Mouse (Mus musculus): ENCODE data around the gene Traf3. TPM values are rescaled to one million over a fixed set of nuclear protein-coding genes. Genes with fewer than 3 reads are reported as not detected.

Gene Traf3
- polyA plus RNA-seq, 2 experiments: 2.7 to 2.8 TPM

DNA sequence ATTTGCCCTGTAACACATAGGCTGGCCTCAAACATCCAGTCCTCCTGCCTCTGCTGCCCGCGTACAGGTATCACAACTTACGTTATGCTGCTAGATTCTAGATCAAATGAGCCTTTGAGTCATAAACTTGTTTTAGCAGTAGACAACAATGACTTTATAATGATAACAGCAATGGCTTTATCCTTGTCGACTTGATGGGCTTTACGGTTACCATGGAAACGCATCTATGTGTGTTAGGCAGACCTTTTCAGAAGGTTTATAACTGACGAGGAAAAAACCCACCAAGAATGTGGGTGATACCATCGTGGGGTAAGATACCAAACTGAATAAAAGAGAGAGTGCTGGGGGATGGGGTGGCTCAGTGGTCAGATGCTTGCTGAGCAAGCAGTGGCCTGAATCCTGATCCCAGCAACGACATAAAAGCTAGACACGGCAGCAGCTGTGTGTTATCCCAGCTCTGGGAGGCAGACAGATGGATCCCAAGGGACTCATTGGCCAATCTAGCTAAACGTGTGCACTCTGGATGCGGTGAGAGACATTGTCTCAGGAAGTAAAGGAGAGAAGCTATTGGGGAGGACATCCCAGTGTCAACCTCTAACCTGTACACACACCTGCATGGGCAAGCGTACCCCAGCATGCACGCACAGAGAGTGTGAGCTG lies 41.4 kb upstream of the Traf3 start:
- no peaks in the 10 kb centered on the region for H3K36me3 ChIP-seq (replicated peaks; ENCODE audit: control insufficient read depth, insufficient read depth, low read depth)
- H3K4me3 ChIP-seq (ENCODE audit: insufficient read depth in 1 of 2, low read depth in 2 of 2, low read length in 2 of 2): no peak overlapping the region
- no peak for TF ChIP-seq EP300 (IDR thresholded peaks at IDR 0.05; ENCODE audit: low read depth)
- no peak for TF ChIP-seq CTCF (IDR thresholded peaks at IDR 0.05; ENCODE audit: low read depth)
- H3K27ac ChIP-seq: no peak overlapping the region
- no peaks in the 10 kb centered on the region for H3K4me1 ChIP-seq (replicated peaks; ENCODE audit: control insufficient read depth in 2 of 2, insufficient read depth in 2 of 2, low read length in 1 of 2)
- ATAC-seq (ENCODE audit: insufficient read depth) (no peak), DNase-seq (ENCODE audit: low read depth in 3 of 3, low spot score in 3 of 3) (no peak)
- 77% methylated on average over 14 of the region's 14 CpGs for WGBS (ENCODE audit: insufficient replicate concordance)
- no peaks in the 10 kb centered on the region for H3K9me3 ChIP-seq (ENCODE audit: control insufficient read depth, low read length)
- no peak overlapping the region for H3K4me2 ChIP-seq (ENCODE audit: low read depth)
- no peak overlapping the region for H3K9ac ChIP-seq (replicated peaks)
- no peaks in the 10 kb centered on the region for H3K27me3 ChIP-seq (ENCODE audit: control insufficient read depth, insufficient read depth, low read length)

DNA sequence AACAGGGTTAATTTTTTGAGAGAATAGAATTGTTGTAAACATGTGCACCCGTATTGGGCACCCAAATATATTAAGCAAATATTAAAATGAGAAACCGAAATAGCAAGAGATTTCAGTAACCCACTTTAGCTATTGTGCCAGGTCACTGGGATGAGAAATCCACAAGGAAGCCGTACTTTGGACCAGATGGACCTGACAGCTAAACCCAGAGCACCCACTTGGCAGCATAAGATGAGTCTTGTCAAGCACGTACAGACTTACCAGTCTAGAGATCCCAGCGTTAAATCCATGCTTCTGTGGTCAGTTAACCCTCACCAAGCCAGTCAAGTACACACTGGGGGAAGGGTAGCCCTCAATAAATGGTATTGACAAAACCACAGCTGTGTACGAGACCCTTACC lies 40.5 kb upstream of the Traf3 start:
- ATAC-seq (ENCODE audit: insufficient read depth) (no peak), DNase-seq (ENCODE audit: low read depth in 3 of 3, low spot score in 3 of 3) (no peak)
- 58% methylated on average over 6 of the region's 6 CpGs for WGBS (ENCODE audit: insufficient replicate concordance)

DNA sequence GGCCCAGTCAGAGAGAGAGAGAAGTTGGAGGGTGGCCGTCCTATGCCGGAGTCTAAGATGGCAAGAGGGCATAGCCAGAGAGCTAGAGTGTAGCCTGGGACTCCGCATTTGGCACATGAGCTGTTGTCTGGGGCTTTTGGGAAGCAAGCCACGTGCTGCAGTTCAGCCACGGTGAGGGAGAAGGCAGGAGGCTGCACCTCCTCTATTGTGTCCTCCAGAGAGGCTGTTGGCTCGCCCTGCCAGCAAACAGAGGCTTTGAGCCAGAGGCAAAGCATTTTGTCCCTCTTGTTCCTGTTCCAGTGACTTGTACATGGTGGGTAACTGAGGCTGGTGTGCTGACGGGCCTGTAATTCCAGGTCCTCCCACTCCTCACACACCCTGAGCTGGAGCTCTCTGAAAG lies 32.0 kb upstream of the Traf3 start:
- TF ChIP-seq CTCF (IDR thresholded peaks at IDR 0.05; ENCODE audit: low read depth) (no peak), EP300 (IDR thresholded peaks at IDR 0.05; ENCODE audit: low read depth) (no peak)
- H3K9me3 ChIP-seq (ENCODE audit: control insufficient read depth, low read length): no peaks in the 10 kb centered on the region
- ATAC-seq (ENCODE audit: insufficient read depth) (no peak), DNase-seq (ENCODE audit: low read depth in 3 of 3, low spot score in 3 of 3) (no peak)
- no peak overlapping the region for H3K4me2 ChIP-seq (ENCODE audit: low read depth)
- no peaks in the 10 kb centered on the region for H3K36me3 ChIP-seq (replicated peaks; ENCODE audit: control insufficient read depth, insufficient read depth, low read depth)
- no peak overlapping the region for H3K4me3 ChIP-seq (ENCODE audit: insufficient read depth in 1 of 2, low read depth in 2 of 2, low read length in 2 of 2)
- H3K4me1 ChIP-seq (replicated peaks; ENCODE audit: control insufficient read depth in 2 of 2, insufficient read depth in 2 of 2, low read length in 1 of 2): 0 out of 4 replicates have a peak, but pooled peaks cover 0 to 2% of the 10 kb centered on the region in 2 experiments
- 64% methylated on average over 7 of the region's 7 CpGs for WGBS (ENCODE audit: insufficient replicate concordance)
- no peak overlapping the region for H3K9ac ChIP-seq (replicated peaks)
- H3K27ac ChIP-seq: no peak overlapping the region
- H3K27me3 ChIP-seq (ENCODE audit: control insufficient read depth, insufficient read depth, low read length): no peaks in the 10 kb centered on the region

More for the DNA sequence above, 40.5 kb upstream of the Traf3 start:
- Histone ChIP-seq H3K9ac (replicated peaks) (no peak overlapping the region), H3K4me2 (ENCODE audit: low read depth) (no peak overlapping the region), H3K27ac (no peak overlapping the region), H3K27me3 (ENCODE audit: control insufficient read depth, insufficient read depth, low read length) (no peaks in the 10 kb centered on the region), H3K36me3 (replicated peaks; ENCODE audit: control insufficient read depth, insufficient read depth, low read depth) (no peaks in the 10 kb centered on the region), H3K4me1 (replicated peaks; ENCODE audit: control insufficient read depth in 2 of 2, insufficient read depth in 2 of 2, low read length in 1 of 2) (no peaks in the 10 kb centered on the region), H3K9me3 (ENCODE audit: control insufficient read depth, low read length) (no peaks in the 10 kb centered on the region), H3K4me3 (ENCODE audit: insufficient read depth in 1 of 2, low read depth in 2 of 2, low read length in 2 of 2) (no peak overlapping the region)
- TF ChIP-seq CTCF (IDR thresholded peaks at IDR 0.05; ENCODE audit: low read depth) (no peak), EP300 (IDR thresholded peaks at IDR 0.05; ENCODE audit: low read depth) (no peak)

DNA sequence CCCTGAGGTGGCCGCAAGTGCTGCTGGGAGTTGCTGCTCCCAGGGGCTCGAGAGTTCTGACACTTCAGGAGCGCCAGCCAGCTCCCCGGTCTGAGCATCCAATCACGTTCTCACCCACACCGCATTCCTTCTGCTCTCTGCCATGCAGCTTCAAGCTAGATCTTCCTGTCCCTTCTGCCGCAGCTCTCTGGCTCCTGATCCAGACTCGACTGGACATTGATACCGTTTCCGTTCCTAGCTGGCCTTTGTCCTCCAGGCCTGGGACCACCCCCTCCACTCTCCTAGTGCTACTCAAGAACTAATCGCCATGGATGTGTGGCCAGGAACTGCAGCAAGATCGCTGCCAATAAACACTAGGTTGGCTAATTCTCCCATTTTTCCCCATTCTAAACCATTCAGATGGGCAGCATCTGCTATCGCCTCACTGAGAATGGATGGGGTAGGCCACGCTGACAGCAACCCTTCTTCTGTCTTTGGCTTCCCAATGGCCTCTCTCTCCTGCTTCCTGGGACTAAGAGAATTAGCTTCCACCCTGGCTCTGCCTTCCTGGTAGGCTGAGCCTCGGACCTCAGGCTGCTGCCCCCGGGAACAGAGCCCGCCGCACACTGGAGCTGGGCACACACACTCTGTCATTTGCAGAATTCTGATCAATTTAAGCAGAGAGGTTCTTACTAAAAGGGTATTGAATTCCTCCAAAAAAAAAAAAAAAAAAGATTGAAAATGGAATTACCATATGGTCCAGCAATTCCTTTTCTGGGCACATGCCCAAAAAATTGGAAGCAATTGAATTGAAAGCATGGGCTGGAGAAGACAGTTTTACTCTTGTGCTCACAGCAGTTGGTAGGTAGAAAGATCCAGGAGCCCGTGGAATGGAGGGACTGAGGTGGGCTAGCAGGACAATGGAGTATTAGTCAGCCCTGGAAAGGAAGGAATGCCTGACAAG lies 31.1 kb upstream of the Traf3 start:
- Histone ChIP-seq H3K36me3 (replicated peaks; ENCODE audit: control insufficient read depth, insufficient read depth, low read depth) (no peaks in the 10 kb centered on the region), H3K4me3 (ENCODE audit: insufficient read depth in 1 of 2, low read depth in 2 of 2, low read length in 2 of 2) (no peak overlapping the region), H3K4me1 (replicated peaks; ENCODE audit: control insufficient read depth in 2 of 2, insufficient read depth in 2 of 2, low read length in 1 of 2) (0 out of 4 replicates have a peak, but pooled peaks cover 0 to 2% of the 10 kb centered on the region in 2 experiments), H3K27ac (no peak overlapping the region), H3K4me2 (ENCODE audit: low read depth) (no peak overlapping the region), H3K27me3 (ENCODE audit: control insufficient read depth, insufficient read depth, low read length) (no peaks in the 10 kb centered on the region), H3K9me3 (ENCODE audit: control insufficient read depth, low read length) (no peaks in the 10 kb centered on the region), H3K9ac (replicated peaks) (no peak overlapping the region)
- TF ChIP-seq CTCF (IDR thresholded peaks at IDR 0.05; ENCODE audit: low read depth) (no peak), EP300 (IDR thresholded peaks at IDR 0.05; ENCODE audit: low read depth) (no peak)
- ATAC-seq (ENCODE audit: insufficient read depth) (no peak), DNase-seq (ENCODE audit: low read depth in 3 of 3, low spot score in 3 of 3) (no peak)
- WGBS (ENCODE audit: insufficient replicate concordance): 70% methylated on average over 19 of the region's 19 CpGs

DNA sequence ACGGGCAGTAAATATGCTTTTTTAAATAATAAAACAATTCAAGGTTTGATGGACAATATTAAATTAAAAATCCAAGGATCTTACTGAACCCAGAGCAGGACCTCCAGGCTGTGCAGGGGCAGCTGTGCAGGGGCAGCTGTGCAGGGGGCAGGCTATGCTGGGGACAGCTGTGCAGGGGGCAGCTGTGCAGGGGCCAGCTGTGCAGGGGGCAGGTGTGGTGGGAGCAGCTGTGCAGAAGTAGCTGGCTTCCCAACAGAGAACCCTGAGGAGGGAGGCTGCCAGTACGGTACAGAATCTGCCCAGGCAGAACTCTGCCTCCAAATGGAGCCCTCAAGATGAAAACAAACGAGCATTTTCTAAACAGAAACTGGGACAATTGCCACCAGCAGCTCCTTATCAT lies 30.2 kb upstream of the Traf3 start:
- no peak for DNase-seq (ENCODE audit: low read depth in 3 of 3, low spot score in 3 of 3)
- no peak for ATAC-seq (ENCODE audit: insufficient read depth)
- no peak overlapping the region for H3K4me3 ChIP-seq (ENCODE audit: insufficient read depth in 1 of 2, low read depth in 2 of 2, low read length in 2 of 2)
- H3K4me2 ChIP-seq (ENCODE audit: low read depth): no peak overlapping the region
- H3K36me3 ChIP-seq (replicated peaks; ENCODE audit: control insufficient read depth, insufficient read depth, low read depth): no peaks in the 10 kb centered on the region
- H3K9me3 ChIP-seq (ENCODE audit: control insufficient read depth, low read length): no peaks in the 10 kb centered on the region
- no peak overlapping the region for H3K9ac ChIP-seq (replicated peaks)
- no peak for TF ChIP-seq CTCF (IDR thresholded peaks at IDR 0.05; ENCODE audit: low read depth)
- no peak for TF ChIP-seq EP300 (IDR thresholded peaks at IDR 0.05; ENCODE audit: low read depth)
- H3K4me1 ChIP-seq (replicated peaks; ENCODE audit: control insufficient read depth in 2 of 2, insufficient read depth in 2 of 2, low read length in 1 of 2): 0 out of 4 replicates have a peak, but pooled peaks cover 0 to 2% of the 10 kb centered on the region in 2 experiments
- no peak overlapping the region for H3K27ac ChIP-seq
- WGBS (ENCODE audit: insufficient replicate concordance): 57% methylated on average over 3 of the region's 3 CpGs
- no peaks in the 10 kb centered on the region for H3K27me3 ChIP-seq (ENCODE audit: control insufficient read depth, insufficient read depth, low read length)

Measured in liver, embryonic 14.5 days (tissue).